ENCODE assay signal across 8 mouse cellular contexts in the genomic region with DNA sequence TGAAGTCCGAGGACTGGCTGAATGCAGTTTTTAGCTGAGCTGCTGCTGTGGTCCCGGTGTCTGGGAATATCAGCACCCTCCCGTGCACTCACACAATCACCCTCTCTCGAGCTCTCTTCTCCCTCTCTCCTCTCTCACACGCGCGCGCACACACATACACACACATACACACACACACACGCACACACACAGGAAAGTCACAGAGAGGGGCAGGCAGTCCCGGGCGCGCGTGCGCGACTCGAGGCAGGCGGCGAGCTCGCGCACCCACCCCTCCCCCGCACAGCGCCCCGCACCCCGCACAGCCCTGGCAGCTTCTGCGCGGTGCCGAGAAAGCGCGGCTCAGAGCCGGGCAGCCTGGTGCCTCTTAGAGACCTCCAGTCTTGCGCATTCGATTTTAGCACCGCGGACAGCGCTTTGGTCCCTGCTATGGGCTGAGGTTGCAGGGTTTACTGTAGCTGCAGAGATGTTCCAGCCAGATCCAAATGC. TPM values are rescaled to one million over a fixed set of nuclear protein-coding genes. Genes with fewer than 3 reads are reported as not detected.
DNase-seq lines count a peak whose midpoint lies in the region; ATAC-seq and TF ChIP-seq lines count a peak whose summit lies in the region.

A gene (minus strand): TSS at position 240 of the 486 bp plus-strand sequence.

- no peak for ATAC-seq in liver, embryonic 15.5 days (ENCODE audit: insufficient read depth)

- H3K27me3 ChIP-seq in E14TG2a.4 (ENCODE audit: insufficient read depth, low read length) = peaks cover 28% of the 10 kb centered on the region
- peaks cover 53% of the 10 kb centered on the region for H3K27me3 ChIP-seq in forebrain, embryonic 10.5 days (ENCODE audit: poor library complexity, severe bottlenecking)
- peaks cover 29% of the 10 kb centered on the region for H3K27me3 ChIP-seq in liver, embryonic 15.5 days

- no peaks in the 10 kb centered on the region for H3K36me3 ChIP-seq in E14TG2a.4 (ENCODE audit: insufficient read depth, low read length)
- no peaks in the 10 kb centered on the region for H3K36me3 ChIP-seq in forebrain, embryonic 10.5 days (replicated peaks)
- H3K36me3 ChIP-seq in liver, embryonic 15.5 days (replicated peaks) = no peaks in the 10 kb centered on the region

- H3K9ac ChIP-seq in liver, embryonic 15.5 days = no peak within 1 kb of the TSS

- peak within 1 kb of the TSS; percentile 77 for H3K4me3 ChIP-seq in E14TG2a.4 (replicated peaks; ENCODE audit: low read length)
- H3K4me3 ChIP-seq in forebrain, embryonic 10.5 days = peak within 1 kb of the TSS; percentile 59
- no peak within 1 kb of the TSS for H3K4me3 ChIP-seq in liver, embryonic 15.5 days (replicated peaks)

- intact Hi-C loops in heart, postnatal 10 days (cut with DNase I) = loop anchor here (10.0 kb wide), 1 partner anchor 948 kb away; a partner anchor contains a TSS

- no peaks in the 10 kb centered on the region for H3K9me3 ChIP-seq in E14TG2a.4 (ENCODE audit: low read length)
- no peaks in the 10 kb centered on the region for H3K9me3 ChIP-seq in forebrain, embryonic 10.5 days
- H3K9me3 ChIP-seq in liver, embryonic 15.5 days (replicated peaks) = no peaks in the 10 kb centered on the region

- no peak for TF ChIP-seq CTCF in E14TG2a.4 (conservative IDR thresholded peaks at IDR 0.05; ENCODE audit: low read length)

- peak; percentile 96 for DNase-seq in brain, adult 2 months (ENCODE audit: low read depth, low spot score)
- DNase-seq in forebrain, embryonic 10.5 days (ENCODE audit: extremely low spot score, low spot score) = peak; percentile 66
- peak; percentile 74 to 83 for DNase-seq in heart, postnatal 10 days
- peak; percentile 93 for DNase-seq in layer of hippocampus, adult 11-12 months (ENCODE audit: low spot score)
- DNase-seq in ovary, postnatal 36 days (ENCODE audit: low spot score) = peak; percentile 72
- peak; percentile 17 for DNase-seq in urinary bladder, postnatal 10 days (ENCODE audit: low spot score)

- peak within 1 kb of the TSS; percentile 69 for H3K27ac ChIP-seq in forebrain, embryonic 10.5 days
- H3K27ac ChIP-seq in liver, embryonic 15.5 days (replicated peaks) = no peak within 1 kb of the TSS

- peaks cover 15% of the 10 kb centered on the region for H3K4me1 ChIP-seq in E14TG2a.4 (replicated peaks; ENCODE audit: low read depth, low read length)
- peaks cover 34% of the 10 kb centered on the region for H3K4me1 ChIP-seq in forebrain, embryonic 10.5 days
- H3K4me1 ChIP-seq in liver, embryonic 15.5 days (replicated peaks) = no peaks in the 10 kb centered on the region

- peak within 1 kb of the TSS; percentile 50 for H3K4me2 ChIP-seq in liver, embryonic 15.5 days

- WGBS in forebrain, embryonic 10.5 days = under 1% methylated on average over 35 of the region's 35 CpGs
- 1% methylated on average over 35 of the region's 35 CpGs for WGBS in liver, embryonic 15.5 days (ENCODE audit: insufficient replicate concordance)

RNA-seq across cellular contexts. Expression of the gene that starts here (rescaled TPM):
- polyA plus RNA-seq in forebrain, embryonic 10.5 days (2016; fragmentation: Nextera tagmentation; extraction: Ambion mirVana) = 1.0 and 1.8 TPM in 2 replicates
- total RNA-seq in heart, postnatal 10 days (2021) = under 1 TPM in 1 of 2 experiments, not detected in 1; 0.15 TPM
- 0.09 and 0.20 TPM in 2 replicates for polyA plus RNA-seq in liver, embryonic 15.5 days (2015; fragmentation: Nextera tagmentation; extraction: Ambion mirVana)

Comparison
In these comparisons a context has a peak if more than half of its experiments do, and no peak if none do; other contexts are left out.
1. Peak in DNase-seq in heart, postnatal 10 days; RNA of the gene not detected or under 1 TPM.
2. DNase-seq: peak in every context shown above with its lines; median percentile 96 in brain, adult 2 months; 93 in layer of hippocampus, adult 11-12 months; 78 in heart, postnatal 10 days; 72 in ovary, postnatal 36 days; 66 in forebrain, embryonic 10.5 days; 17 in urinary bladder, postnatal 10 days.